Comparison of ENCODE assay signal across 8 mouse cellular contexts in the genomic region with DNA sequence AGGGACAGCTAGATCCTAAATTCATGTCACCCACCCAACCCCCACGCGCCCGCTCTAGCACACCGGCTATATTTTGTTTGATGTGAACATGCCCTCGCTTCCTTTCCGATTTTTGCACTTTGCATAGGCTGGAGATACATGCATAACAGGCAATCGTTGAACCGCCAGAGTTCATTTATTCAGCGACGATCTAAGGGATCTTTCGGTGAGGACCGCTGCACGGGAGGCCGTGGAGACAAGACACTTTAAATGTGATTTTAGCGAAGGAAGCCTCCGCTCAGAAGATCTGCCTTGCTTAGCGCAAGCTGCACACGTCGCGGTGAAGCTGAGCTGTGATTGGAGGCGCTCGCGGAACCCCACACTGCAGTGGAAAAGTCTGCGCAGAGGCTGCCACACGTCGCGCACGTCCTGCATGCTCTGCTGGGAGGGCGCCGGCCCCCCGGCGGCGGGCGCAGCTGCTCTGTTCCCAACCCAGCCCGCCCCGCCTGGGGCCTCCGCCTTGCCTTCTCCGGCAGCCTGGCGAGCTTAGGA. TPM values are rescaled to one million over a fixed set of nuclear protein-coding genes. Genes with fewer than 3 reads are reported as not detected.
DNase-seq lines count a peak whose midpoint lies in the region; ATAC-seq and TF ChIP-seq lines count a peak whose summit lies in the region.

No protein-coding gene starts in this region.

- peak overlapping the region; percentile 96 for H3K4me2 ChIP-seq in lung, embryonic 14.5 days

- H3K4me1 ChIP-seq in cerebellum, adult 2 months (ENCODE audit: control insufficient read depth, insufficient read depth, low read length) = no peaks in the 10 kb centered on the region; the same call in 1 of the 2 replicates
- 0 out of 2 replicates have a peak, but pooled peaks cover 4% of the 10 kb centered on the region for H3K4me1 ChIP-seq in lung, embryonic 14.5 days (ENCODE audit: insufficient read depth)

- peak; percentile 82 for ATAC-seq in frontal cortex, adult (ENCODE audit: low TSS enrichment)
- peak; percentile 46 to 63 for ATAC-seq in hematopoietic stem cell, adult 5-6 weeks (replicated peaks in 1 of 2; ENCODE audit: insufficient read depth in 1 of 2, low FRiP score in 2 of 2, low TSS enrichment in 1 of 2, low read depth in 1 of 2, poor library complexity in 2 of 2, severe bottlenecking in 2 of 2)
- ATAC-seq in lung, embryonic 14.5 days (ENCODE audit: insufficient read depth) = peak; percentile 70
- ATAC-seq in neutrophil, adult 5-6 weeks (ENCODE audit: extremely low read depth, insufficient number of reproducible peaks, low FRiP score, poor library complexity, severe bottlenecking) = peak; percentile 62

- H3K4me3 ChIP-seq in cerebellum, adult 2 months (replicated peaks; ENCODE audit: insufficient read depth, low read depth, low read length) = peak overlapping the region; percentile 67
- H3K4me3 ChIP-seq in lung, embryonic 14.5 days (ENCODE audit: low read depth, low read length) = peak overlapping the region; percentile 68

- no peaks in the 10 kb centered on the region for H3K27me3 ChIP-seq in cerebellum, adult 2 months (ENCODE audit: control insufficient read depth, insufficient read depth, low read length)
- H3K27me3 ChIP-seq in lung, embryonic 14.5 days (ENCODE audit: insufficient read depth, low read length) = no peaks in the 10 kb centered on the region

- peak overlapping the region; percentile 49 for H3K9ac ChIP-seq in lung, embryonic 14.5 days

- WGBS in cerebellum, adult 2 months = 1% methylated on average over 39 of the region's 39 CpGs
- under 1% methylated on average over 39 of the region's 39 CpGs for WGBS in lung, embryonic 14.5 days

- peaks cover 14% of the 10 kb centered on the region; the same call in 1 of the 2 replicates for H3K36me3 ChIP-seq in lung, embryonic 14.5 days (ENCODE audit: insufficient read depth)

- H3K27ac ChIP-seq in cerebellum, adult 2 months (ENCODE audit: insufficient read depth, low read length) = no peak overlapping the region
- H3K27ac ChIP-seq in lung, embryonic 14.5 days (ENCODE audit: low read depth) = peak overlapping the region; percentile 80

- DNase-seq in CD8-positive naive resting alpha-beta T cell, adult 2 months (ENCODE audit: low read depth in 2 of 2, low spot score in 2 of 2) = peak; percentile 55 to 62
- peak; percentile 76 to 78 for DNase-seq in cerebellum, adult 2 months
- peak; percentile 57 for DNase-seq in layer of hippocampus, adult 9-10 months (ENCODE audit: low spot score)
- peak; percentile 94 for DNase-seq in lung, embryonic 14.5 days
- peak; percentile 77 to 82 for DNase-seq in thymus, adult 18-20 months

- TF ChIP-seq POLR2A in cerebellum, adult 2 months (IDR thresholded peaks at IDR 0.05; ENCODE audit: borderline replicate concordance, insufficient read depth, low read length) = peak; percentile 28; the same call in 1 of the 2 replicates

- H3K9me3 ChIP-seq in lung, embryonic 14.5 days (ENCODE audit: low read depth, low read length) = no peaks in the 10 kb centered on the region

- no peak for TF ChIP-seq CTCF in cerebellum, adult 2 months (IDR thresholded peaks at IDR 0.05; ENCODE audit: borderline replicate concordance, insufficient read depth, low read depth, low read length)
- TF ChIP-seq CTCF in lung, embryonic 14.5 days (IDR thresholded peaks at IDR 0.05; ENCODE audit: low read depth) = no peak

RNA-seq across cellular contexts. Expression of a gene that starts 50.9 kb away (rescaled TPM):
- 33.8 and 38.2 TPM in 2 replicates for polyA plus RNA-seq in cerebellum, adult 2 months (2012; rRNA removed)
- 22.7 and 38.3 TPM in 2 replicates for total RNA-seq in hematopoietic stem cell, adult 5-6 weeks (2017)
- polyA plus RNA-seq in lung, embryonic 14.5 days (2014; fragmentation: Nextera tagmentation; extraction: Ambion mirVana) = 28.8 and 30.0 TPM in 2 replicates
- 46.0 TPM in 2 replicates for total RNA-seq in neutrophil, adult 5-6 weeks (2017)
